Mouse (Mus musculus) kidney, adult 2 months (tissue): ENCODE results near the gene Ccdc78.

Experiments used
- CTCF ChIP-seq: fragments of 200-500 bp; conservative IDR thresholded peaks from 2 replicates; pipeline ENCODE4 v1.5.1; 2011; ENCODE audit warnings: low read depth, mild to moderate bottlenecking, control low read depth, low read length, moderate library complexity, mixed read lengths; ENCODE audit not compliant: insufficient read depth, insufficient read length
- POLR2A ChIP-seq: fragments of 200-500 bp; IDR thresholded peaks from one replicate; pipeline ENCODE4 v1.6.1; 2011; ENCODE audit warnings: low read depth, low read length, control low read depth

- TF ChIP-seq CTCF (no peak), POLR2A (no peak)
Measured at GRCm38 (mm10) chr17:25837533-25837932, 51.2 kb downstream of the Ccdc78 start.
